Mouse (Mus musculus): ENCODE measurements around the gene Clrn3.

GRCm38 (mm10) chr7:135556663-135557402 lies 28.4 kb upstream of the Clrn3 start:
- TF ChIP-seq POLR2A (IDR thresholded peaks at IDR 0.05; ENCODE audit: extremely low read depth, insufficient read depth, low read length) (no peak), CTCF (IDR thresholded peaks at IDR 0.05; ENCODE audit: low read depth, low read length) (no peak)
